9 mouse cellular contexts compared by ENCODE assay signal in genomic region chr2:27593338-27593737, GRCm38 (mm10).
A peak's percentile ranks its signal among the peaks of the same experiment; 100 is the strongest.
DNase-seq lines count a peak whose midpoint lies in the region; ATAC-seq and TF ChIP-seq lines count a peak whose summit lies in the region.
"Had no signal": no experiment of that assay in that cellular context is flagged by ENCODE, and none has a peak within 500 bp of the region (broad histone marks: within the 10 kb centered on the region; RNA-seq: fewer than 3 reads in every experiment).

No protein-coding gene starts in this region.

- H3K4me1 ChIP-seq in intestine, embryonic 16.5 days (ENCODE audit: control insufficient read depth, insufficient read depth, low read length), result peaks cover 33% of the 10 kb centered on the region
- 0 out of 2 replicates have a peak, but pooled peaks cover 3% of the 10 kb centered on the region for H3K4me1 ChIP-seq in lung, embryonic 14.5 days (ENCODE audit: insufficient read depth)

- no peaks in the 10 kb centered on the region for H3K9me3 ChIP-seq in intestine, embryonic 16.5 days (ENCODE audit: control insufficient read depth, low read length)
- H3K9me3 ChIP-seq in lung, embryonic 14.5 days (ENCODE audit: low read depth, low read length), result no peaks in the 10 kb centered on the region
- H3K9me3 ChIP-seq: limb, embryonic 15.5 days had no signal

- H3K9ac ChIP-seq in intestine, embryonic 16.5 days (ENCODE audit: low read depth, low read length), result peak overlapping the region; percentile 57
- H3K9ac ChIP-seq in lung, embryonic 14.5 days, result peak overlapping the region; percentile 26
- H3K9ac ChIP-seq: limb, embryonic 15.5 days had no signal

- intact Hi-C loops in gastrocnemius, adult 2 months (cut with DNase I), result loop anchor here (5.0 kb wide), 1 partner anchor 84 kb away; the partner anchor contains the start of gene Rxra

- H3K36me3 ChIP-seq in intestine, embryonic 16.5 days (ENCODE audit: control insufficient read depth, insufficient read depth, low read length), result no peaks in the 10 kb centered on the region
- no peaks in the 10 kb centered on the region for H3K36me3 ChIP-seq in lung, embryonic 14.5 days (ENCODE audit: insufficient read depth)
- H3K36me3 ChIP-seq: limb, embryonic 15.5 days had no signal

- WGBS in intestine, embryonic 16.5 days, result 26% methylated on average over 10 of the region's 10 CpGs
- 33% methylated on average over 10 of the region's 10 CpGs for WGBS in lung, embryonic 14.5 days

- ATAC-seq in intestine, embryonic 16.5 days, result peak; percentile 29; the same call in 1 of the 2 replicates
- peak; percentile 65; the same call in 1 of the 2 replicates for ATAC-seq in lung, embryonic 14.5 days (ENCODE audit: insufficient read depth)

- no peaks in the 10 kb centered on the region for H3K27me3 ChIP-seq in intestine, embryonic 16.5 days (replicated peaks; ENCODE audit: control insufficient read depth, insufficient read depth, low read length)
- no peaks in the 10 kb centered on the region for H3K27me3 ChIP-seq in lung, embryonic 14.5 days (ENCODE audit: insufficient read depth, low read length)
- H3K27me3 ChIP-seq: limb, embryonic 15.5 days had no signal

- peak overlapping the region; percentile 54; the same call in 1 of the 2 replicates for H3K27ac ChIP-seq in gastrocnemius, adult 2 months
- H3K27ac ChIP-seq in intestine, embryonic 16.5 days (ENCODE audit: low read length), result peak overlapping the region; percentile 77
- peak overlapping the region; percentile 90 for H3K27ac ChIP-seq in lung, embryonic 14.5 days (ENCODE audit: low read depth)
- no peak overlapping the region for H3K27ac ChIP-seq in layer of hippocampus, adult 2 months
- H3K27ac ChIP-seq: limb, embryonic 15.5 days had no signal

- no peak overlapping the region for H3K4me3 ChIP-seq in gastrocnemius, adult 2 months
- H3K4me3 ChIP-seq in intestine, embryonic 16.5 days (ENCODE audit: low read length), result no peak overlapping the region
- H3K4me3 ChIP-seq in lung, embryonic 14.5 days (ENCODE audit: low read depth, low read length), result no peak overlapping the region
- no peak overlapping the region for H3K4me3 ChIP-seq in layer of hippocampus, adult 2 months
- H3K4me3 ChIP-seq: limb, embryonic 15.5 days had no signal

- no peak overlapping the region for H3K4me2 ChIP-seq in intestine, embryonic 16.5 days (ENCODE audit: low read depth, low read length)
- H3K4me2 ChIP-seq in lung, embryonic 14.5 days, result no peak overlapping the region
- H3K4me2 ChIP-seq: limb, embryonic 15.5 days had no signal

- TF ChIP-seq CTCF in gastrocnemius, adult 2 months (IDR thresholded peaks at IDR 0.05), result no peak
- peak; percentile 29; the same call in 1 of the 2 replicates for TF ChIP-seq CTCF in lung, embryonic 14.5 days (IDR thresholded peaks at IDR 0.05; ENCODE audit: low read depth)
- no peak for TF ChIP-seq CTCF in layer of hippocampus, adult 2 months (conservative IDR thresholded peaks at IDR 0.05)

- peak; percentile 55 for DNase-seq in adrenal gland, adult 8-10 months
- DNase-seq in gastrocnemius, adult 2 months, result peak; percentile 81
- DNase-seq in lung, embryonic 14.5 days, result peak; percentile 90
- DNase-seq in layer of hippocampus, adult 8-10 months (ENCODE audit: low spot score in 2 of 2), result no peak
- no peak for DNase-seq in T-cell, adult 2 months (ENCODE audit: low spot score)
- DNase-seq in layer of hippocampus, adult 2 months (ENCODE audit: low spot score in 2 of 2), result no peak
- no peak for DNase-seq in left cerebral cortex, adult 8-10 months (ENCODE audit: low spot score in 2 of 2)

Comparison
In these comparisons a context has a peak if more than half of its experiments do, and no peak if none do; other contexts are left out.
1. DNase-seq: peak in adrenal gland, adult 8-10 months (single experiment), gastrocnemius, adult 2 months (single experiment) and lung, embryonic 14.5 days (single experiment); none in layer of hippocampus, adult 8-10 months (0 of 2), T-cell, adult 2 months (single experiment), layer of hippocampus, adult 2 months (0 of 2) and left cerebral cortex, adult 8-10 months (0 of 2).